In the genomic region with DNA sequence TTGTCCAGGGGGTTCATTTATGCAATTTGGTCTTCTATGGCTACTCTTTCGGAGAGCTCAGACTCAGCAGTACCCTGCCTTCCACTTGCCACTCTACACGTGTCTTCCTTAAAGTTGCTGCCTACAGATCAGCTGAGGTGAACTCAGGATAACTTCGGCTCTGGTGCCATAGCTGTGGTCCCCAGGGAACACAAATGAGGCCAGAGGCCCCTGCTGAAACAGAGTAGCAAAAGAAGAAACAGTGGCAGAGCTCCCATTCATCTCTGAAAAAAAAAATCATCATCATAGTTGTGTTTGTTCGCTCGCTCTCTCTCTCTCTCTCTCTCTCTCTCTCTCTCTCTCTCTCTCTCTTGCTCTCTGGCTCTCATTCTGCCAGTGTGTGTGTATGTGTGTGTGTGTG, we compare ENCODE assay signal across 28 mouse cellular contexts. TPM values are rescaled to one million over a fixed set of nuclear protein-coding genes. Genes with fewer than 3 reads are reported as not detected.
A peak's percentile ranks its signal among the peaks of the same experiment; 100 is the strongest.
DNase-seq lines count a peak whose midpoint lies in the region; ATAC-seq and TF ChIP-seq lines count a peak whose summit lies in the region.
"Had no signal": no experiment of that assay in that cellular context is flagged by ENCODE, and none has a peak within 500 bp of the region (broad histone marks: within the 10 kb centered on the region; RNA-seq: fewer than 3 reads in every experiment).

No protein-coding gene starts in this region.

- ATAC-seq in hindbrain, embryonic 16.5 days = no peak
- ATAC-seq: CD4-positive, CD25-positive, alpha-beta regulatory T cell, adult 4 months; forebrain, embryonic 15.5 days; midbrain, embryonic 15.5 days had no signal

- no peak overlapping the region for H3K4me3 ChIP-seq in heart, embryonic 10.5 days
- no peak overlapping the region for H3K4me3 ChIP-seq in myocyte
- no peak overlapping the region for H3K4me3 ChIP-seq in hindbrain, embryonic 16.5 days (ENCODE audit: low read length)
- no peak overlapping the region for H3K4me3 ChIP-seq in cerebellum, adult 2 months (replicated peaks; ENCODE audit: insufficient read depth, low read depth, low read length)
- H3K4me3 ChIP-seq: embryonic facial prominence, embryonic 12.5 days; forebrain, embryonic 10.5 days; forebrain, embryonic 15.5 days; hindbrain, embryonic 12.5 days; kidney, embryonic 15.5 days; layer of hippocampus, adult 2 months; limb, embryonic 13.5 days; midbrain, embryonic 10.5 days; midbrain, embryonic 15.5 days; stomach, embryonic 15.5 days had no signal

- no peak overlapping the region for H3K9ac ChIP-seq in hindbrain, embryonic 16.5 days (ENCODE audit: low read depth, low read length)
- H3K9ac ChIP-seq: embryonic facial prominence, embryonic 12.5 days; forebrain, embryonic 15.5 days; hindbrain, embryonic 12.5 days; kidney, embryonic 15.5 days; limb, embryonic 13.5 days; liver, embryonic 14.5 days; lung, embryonic 14.5 days; midbrain, embryonic 15.5 days; stomach, embryonic 15.5 days had no signal

- H3K27ac ChIP-seq in heart, embryonic 10.5 days = no peak overlapping the region
- no peak overlapping the region for H3K27ac ChIP-seq in hindbrain, embryonic 16.5 days (ENCODE audit: low read depth, low read length)
- no peak overlapping the region for H3K27ac ChIP-seq in cerebellum, adult 2 months (ENCODE audit: insufficient read depth, low read length)
- H3K27ac ChIP-seq: embryonic facial prominence, embryonic 12.5 days; forebrain, embryonic 10.5 days; forebrain, embryonic 15.5 days; hindbrain, embryonic 12.5 days; kidney, embryonic 15.5 days; layer of hippocampus, adult 2 months; limb, embryonic 13.5 days; liver, embryonic 14.5 days; midbrain, embryonic 10.5 days; midbrain, embryonic 15.5 days; stomach, embryonic 15.5 days had no signal

- no peaks in the 10 kb centered on the region for H3K9me3 ChIP-seq in heart, embryonic 10.5 days
- H3K9me3 ChIP-seq in hindbrain, embryonic 16.5 days (ENCODE audit: control insufficient read depth, low read length) = no peaks in the 10 kb centered on the region
- H3K9me3 ChIP-seq: embryonic facial prominence, embryonic 12.5 days; forebrain, embryonic 10.5 days; forebrain, embryonic 15.5 days; hindbrain, embryonic 12.5 days; kidney, embryonic 15.5 days; limb, embryonic 13.5 days; midbrain, embryonic 10.5 days; midbrain, embryonic 15.5 days; stomach, embryonic 15.5 days had no signal

- DNase-seq in heart, adult 11 months = peak; percentile 89
- no peak for DNase-seq in heart, embryonic 10.5 days (ENCODE audit: low spot score)
- DNase-seq in 3T3-L1 (ENCODE audit: low read depth, low spot score) (peak; percentile 64), NIH3T3 (ENCODE audit: low read depth) (peak; percentile 62)
- no peak for DNase-seq in layer of hippocampus, adult 9-10 months (ENCODE audit: low spot score)
- no peak for DNase-seq in cerebellum, adult 2 months
- DNase-seq: adrenal gland, postnatal 36 days; cerebellum, adult 8-10 months; embryo, embryonic 11 days; heart, postnatal 36 days; lung, embryonic 14.5 days; lung, postnatal 14 days; thymus, adult 18-20 months; thymus, postnatal 36 days had no signal

- TF ChIP-seq POLR2A in myocyte (IDR thresholded peaks at IDR 0.05; ENCODE audit: insufficient read length, low read depth) = no peak
- no peak for TF ChIP-seq POLR2A in cerebellum, adult 2 months (IDR thresholded peaks at IDR 0.05; ENCODE audit: borderline replicate concordance, insufficient read depth, low read length)

- peaks cover 50% of the 10 kb centered on the region for H3K4me1 ChIP-seq in heart, embryonic 10.5 days
- peaks cover 9% of the 10 kb centered on the region for H3K4me1 ChIP-seq in hindbrain, embryonic 16.5 days (ENCODE audit: control insufficient read depth, insufficient read depth, low read depth, low read length)
- no peaks in the 10 kb centered on the region; the same call in 1 of the 2 replicates for H3K4me1 ChIP-seq in cerebellum, adult 2 months (ENCODE audit: control insufficient read depth, insufficient read depth, low read length)

- H3K36me3 ChIP-seq in heart, embryonic 10.5 days = no peaks in the 10 kb centered on the region
- H3K36me3 ChIP-seq in myocyte (ENCODE audit: control insufficient read depth, insufficient read depth) = no peaks in the 10 kb centered on the region
- H3K36me3 ChIP-seq in hindbrain, embryonic 16.5 days (ENCODE audit: control insufficient read depth, insufficient read depth, low read length) = no peaks in the 10 kb centered on the region
- H3K36me3 ChIP-seq: embryonic facial prominence, embryonic 12.5 days; forebrain, embryonic 10.5 days; forebrain, embryonic 15.5 days; hindbrain, embryonic 12.5 days; kidney, embryonic 15.5 days; limb, embryonic 13.5 days; midbrain, embryonic 10.5 days; midbrain, embryonic 15.5 days; stomach, embryonic 15.5 days had no signal

- TF ChIP-seq CTCF in cerebellum, adult 2 months (IDR thresholded peaks at IDR 0.05; ENCODE audit: borderline replicate concordance, insufficient read depth, low read depth, low read length) = no peak

- no peak overlapping the region for H3ac ChIP-seq in myocyte (ENCODE audit: control insufficient read depth, insufficient read length)

- 73% methylated on average over 5 of the region's 5 CpGs for WGBS in heart, embryonic 10.5 days
- WGBS in hindbrain, embryonic 16.5 days = 76% methylated on average over 5 of the region's 5 CpGs
- whole genome bisulfite sequencing in cerebellum, adult 2 months = 42% methylated on average over 5 of the region's 5 CpGs

- peak overlapping the region; percentile 51 for H3K4me2 ChIP-seq in myocyte (ENCODE audit: low read depth)
- no peak overlapping the region for H3K4me2 ChIP-seq in hindbrain, embryonic 16.5 days (ENCODE audit: low read length)
- H3K4me2 ChIP-seq: embryonic facial prominence, embryonic 12.5 days; forebrain, embryonic 15.5 days; hindbrain, embryonic 12.5 days; kidney, embryonic 15.5 days; limb, embryonic 13.5 days; lung, embryonic 14.5 days; midbrain, embryonic 15.5 days; stomach, embryonic 15.5 days had no signal

- H3K79me2 ChIP-seq in myocyte (ENCODE audit: control insufficient read depth, insufficient read depth) = peaks cover 16% of the 10 kb centered on the region

- H3K27me3 ChIP-seq in heart, embryonic 10.5 days (ENCODE audit: insufficient read depth, poor library complexity, severe bottlenecking) = no peaks in the 10 kb centered on the region
- H3K27me3 ChIP-seq in myocyte (ENCODE audit: control insufficient read depth, insufficient read depth, insufficient read length) = no peaks in the 10 kb centered on the region
- H3K27me3 ChIP-seq in hindbrain, embryonic 16.5 days (replicated peaks; ENCODE audit: control insufficient read depth, insufficient read depth, low read length) = no peaks in the 10 kb centered on the region
- no peaks in the 10 kb centered on the region for H3K27me3 ChIP-seq in cerebellum, adult 2 months (ENCODE audit: control insufficient read depth, insufficient read depth, low read length)
- H3K27me3 ChIP-seq: embryonic facial prominence, embryonic 12.5 days; forebrain, embryonic 15.5 days; hindbrain, embryonic 12.5 days; kidney, embryonic 15.5 days; limb, embryonic 13.5 days; midbrain, embryonic 15.5 days; stomach, embryonic 15.5 days had no signal

TF ChIP-seq in myocyte, 11 proteins besides CTCF, POLR2A, EP300 and RAD21:
- TF ChIP-seq USF1 (IDR thresholded peaks at IDR 0.05; ENCODE audit: low read depth) = no peak

RNA-seq across cellular contexts. Expression of gene D5Ertd579e, which starts 2.9 kb away (rescaled TPM):
- polyA plus RNA-seq in heart, embryonic 10.5 days (2016; fragmentation: Nextera tagmentation; extraction: Ambion mirVana) = 25.5 and 33.7 TPM in 2 replicates
- polyA plus RNA-seq in myocyte (2012; fragmentation: generic; extraction: Trizol) = 12.3 TPM
- polyA plus RNA-seq in hindbrain, embryonic 16.5 days (2015; fragmentation: Nextera tagmentation; extraction: Ambion mirVana) = 25.9 and 32.6 TPM in 2 replicates
- polyA plus RNA-seq in cerebellum, adult 2 months (2012; rRNA removed) = 69.4 and 75.9 TPM in 2 replicates

RNA-seq across cellular contexts. Expression of gene Bloc1s4, which starts 49.8 kb away (rescaled TPM):
- 19.5 and 27.1 TPM in 2 replicates for polyA plus RNA-seq in heart, embryonic 10.5 days (2016; fragmentation: Nextera tagmentation; extraction: Ambion mirVana)
- polyA plus RNA-seq in myocyte (2012; fragmentation: generic; extraction: Trizol) = 20.3 TPM
- 25.4 and 26.0 TPM in 2 replicates for polyA plus RNA-seq in hindbrain, embryonic 16.5 days (2015; fragmentation: Nextera tagmentation; extraction: Ambion mirVana)
- polyA plus RNA-seq in cerebellum, adult 2 months (2012; rRNA removed) = 27.0 and 27.7 TPM in 2 replicates

Comparison
In these comparisons a context has a peak if more than half of its experiments do, and no peak if none do; other contexts are left out.
1. DNase-seq: peak in heart, adult 11 months (single experiment), 3T3-L1 (single experiment) and NIH3T3 (single experiment); none in heart, embryonic 10.5 days (single experiment), layer of hippocampus, adult 9-10 months (single experiment) and cerebellum, adult 2 months (0 of 2).